Comparison of ENCODE assay signal across 8 mouse cellular contexts in genomic region chr13:57589338-57589914, GRCm38 (mm10).
DNase-seq lines count a peak whose midpoint lies in the region; ATAC-seq and TF ChIP-seq lines count a peak whose summit lies in the region.
"Not testable (repeated sequence)": the region's sequence is repeated elsewhere in the genome, so short reads cannot be mapped to it uniquely, and the experiment has no call there.

No protein-coding gene starts in this region.

- not testable (repeated sequence) for H3K4me2 ChIP-seq in forebrain, embryonic 12.5 days; hindbrain, embryonic 11.5 days (replicated peaks; ENCODE audit: low read depth, low read length); hindbrain, embryonic 16.5 days (ENCODE audit: low read length); liver, embryonic 12.5 days; midbrain, embryonic 12.5 days (replicated peaks); midbrain, postnatal 0 days (ENCODE audit: low read depth, low read length, poor library complexity, severe bottlenecking); neural tube, embryonic 15.5 days

- peaks cover 16% of the 10 kb centered on the region for H3K4me1 ChIP-seq in forebrain, embryonic 12.5 days
- H3K4me1 ChIP-seq in hindbrain, embryonic 11.5 days (replicated peaks; ENCODE audit: control insufficient read depth, insufficient read depth, low read length); hindbrain, embryonic 16.5 days (ENCODE audit: control insufficient read depth, insufficient read depth, low read depth, low read length); midbrain, postnatal 0 days (ENCODE audit: insufficient read depth, low read length): not testable (repeated sequence)
- peaks cover 18% of the 10 kb centered on the region; the same call in 1 of the 2 replicates for H3K4me1 ChIP-seq in liver, embryonic 12.5 days
- H3K4me1 ChIP-seq in midbrain, embryonic 12.5 days, result peaks cover 15% of the 10 kb centered on the region
- peaks cover 20% of the 10 kb centered on the region for H3K4me1 ChIP-seq in neural tube, embryonic 15.5 days

- not testable (repeated sequence) for ATAC-seq in forebrain, embryonic 12.5 days (ENCODE audit: low FRiP score); hindbrain, embryonic 11.5 days (ENCODE audit: low FRiP score); hindbrain, embryonic 16.5 days; midbrain, embryonic 12.5 days (ENCODE audit: low FRiP score, low read depth); neural tube, embryonic 15.5 days (ENCODE audit: low FRiP score)
- ATAC-seq in liver, embryonic 12.5 days, result peak; percentile 80
- ATAC-seq in midbrain, postnatal 0 days (ENCODE audit: low FRiP score), result 0 out of 2 replicates have a peak, but pooled peaks have one; percentile 34

- not testable (repeated sequence) for H3K4me3 ChIP-seq in forebrain, embryonic 12.5 days (replicated peaks); hindbrain, embryonic 11.5 days (ENCODE audit: low read depth, low read length); hindbrain, embryonic 16.5 days (ENCODE audit: low read length); liver, embryonic 12.5 days; midbrain, embryonic 12.5 days; midbrain, postnatal 0 days (ENCODE audit: low read depth, low read length); neural tube, embryonic 15.5 days (replicated peaks)

- TF ChIP-seq CTCF in midbrain, postnatal 0 days (IDR thresholded peaks at IDR 0.05), result not testable (repeated sequence)

- H3K9me3 ChIP-seq in forebrain, embryonic 12.5 days; hindbrain, embryonic 11.5 days (ENCODE audit: control insufficient read depth, low read length); hindbrain, embryonic 16.5 days (ENCODE audit: control insufficient read depth, low read length); liver, embryonic 12.5 days (replicated peaks); midbrain, embryonic 12.5 days; midbrain, postnatal 0 days (ENCODE audit: low read length); neural tube, embryonic 15.5 days (replicated peaks): not testable (repeated sequence)

- H3K9ac ChIP-seq in forebrain, embryonic 12.5 days; hindbrain, embryonic 11.5 days (ENCODE audit: low read depth, low read length); hindbrain, embryonic 16.5 days (ENCODE audit: low read depth, low read length); liver, embryonic 12.5 days; midbrain, embryonic 12.5 days (replicated peaks); midbrain, postnatal 0 days (replicated peaks; ENCODE audit: low read length, poor library complexity, severe bottlenecking); neural tube, embryonic 15.5 days (replicated peaks): not testable (repeated sequence)

- not testable (repeated sequence) for H3K27me3 ChIP-seq in forebrain, embryonic 12.5 days; hindbrain, embryonic 11.5 days (ENCODE audit: control insufficient read depth, insufficient read depth, low read length); hindbrain, embryonic 16.5 days (replicated peaks; ENCODE audit: control insufficient read depth, insufficient read depth, low read length); liver, embryonic 12.5 days (replicated peaks); midbrain, postnatal 0 days (ENCODE audit: insufficient read depth, low read length); neural tube, embryonic 15.5 days (replicated peaks)
- peaks cover 18% of the 10 kb centered on the region for H3K27me3 ChIP-seq in midbrain, embryonic 12.5 days

- 0 out of 2 replicates have a peak overlapping the region, but pooled peaks have one; percentile 36 for H3K27ac ChIP-seq in forebrain, embryonic 12.5 days
- H3K27ac ChIP-seq in hindbrain, embryonic 11.5 days (ENCODE audit: low read depth, low read length), result peak overlapping the region; percentile 30; the same call in 1 of the 2 replicates
- 0 out of 2 replicates have a peak overlapping the region, but pooled peaks have one; percentile 32 for H3K27ac ChIP-seq in hindbrain, embryonic 16.5 days (ENCODE audit: low read depth, low read length)
- not testable (repeated sequence) for H3K27ac ChIP-seq in liver, embryonic 12.5 days
- H3K27ac ChIP-seq in midbrain, embryonic 12.5 days (replicated peaks), result peak overlapping the region; percentile 69
- 0 out of 2 replicates have a peak overlapping the region, but pooled peaks have one; percentile 6 for H3K27ac ChIP-seq in midbrain, postnatal 0 days (ENCODE audit: low read depth, low read length)
- H3K27ac ChIP-seq in neural tube, embryonic 15.5 days (replicated peaks), result peak overlapping the region; percentile 69

- DNase-seq in ZHBTc4 (ENCODE audit: low read depth, low spot score), result peak; percentile 35
- not testable (repeated sequence) for DNase-seq in hindbrain, embryonic 11.5 days (ENCODE audit: low spot score); midbrain, postnatal 0 days (ENCODE audit: low spot score)

- 90% methylated on average over 4 of the region's 4 CpGs for whole genome bisulfite sequencing in forebrain, embryonic 12.5 days
- 85% methylated on average over 4 of the region's 4 CpGs for WGBS in hindbrain, embryonic 11.5 days
- WGBS in hindbrain, embryonic 16.5 days, result 82% methylated on average over 4 of the region's 4 CpGs
- WGBS in liver, embryonic 12.5 days (ENCODE audit: insufficient replicate concordance), result 71% methylated on average over 4 of the region's 4 CpGs
- 93% methylated on average over 4 of the region's 4 CpGs for WGBS in midbrain, embryonic 12.5 days
- 82% methylated on average over 4 of the region's 4 CpGs for WGBS in midbrain, postnatal 0 days
- 84% methylated on average over 4 of the region's 4 CpGs for WGBS in neural tube, embryonic 15.5 days

- H3K36me3 ChIP-seq in forebrain, embryonic 12.5 days (replicated peaks); hindbrain, embryonic 11.5 days (ENCODE audit: control insufficient read depth, insufficient read depth, low read length); hindbrain, embryonic 16.5 days (ENCODE audit: control insufficient read depth, insufficient read depth, low read length); liver, embryonic 12.5 days; midbrain, embryonic 12.5 days; midbrain, postnatal 0 days (ENCODE audit: insufficient read depth, low read length); neural tube, embryonic 15.5 days: not testable (repeated sequence)
